Mouse (Mus musculus) C2C12 (cell line): ENCODE measurements around the gene Srsf9.

ENCODE experiments used
- CEBPB ChIP-seq: IDR thresholded peaks from one replicate; pipeline ENCODE4 v1.6.1; 2011; ENCODE audit warnings: low read depth, mild to moderate bottlenecking, control low read depth, moderate library complexity
- CTCF ChIP-seq: IDR thresholded peaks from one replicate; pipeline ENCODE4 v1.5.1; 2011; ENCODE audit not compliant: control insufficient read depth, insufficient read depth, insufficient read length
- MAX ChIP-seq: IDR thresholded peaks from one replicate; pipeline ENCODE4 v1.6.1; 2011; ENCODE audit warnings: mild to moderate bottlenecking, control low read depth
- MYOD1 ChIP-seq: IDR thresholded peaks from one replicate; pipeline ENCODE4 v1.6.1; 2011; ENCODE audit warnings: low read depth; ENCODE audit not compliant: control insufficient read depth, insufficient read length
- MYOG ChIP-seq: IDR thresholded peaks from one replicate; pipeline ENCODE4 v1.6.1; 2011; ENCODE audit not compliant: control insufficient read depth, insufficient read length; ENCODE audit errors: extremely low read depth
- USF1 ChIP-seq: IDR thresholded peaks from one replicate; pipeline ENCODE4 v1.6.1; 2011; ENCODE audit warnings: low read depth, mild to moderate bottlenecking, control low read depth, moderate library complexity

- TF ChIP-seq CTCF (no peak), CEBPB (no peak), MAX (no peak), USF1 (no peak), MYOD1 (no peak), MYOG (no peak)
Observed at GRCm38 (mm10) chr5:115326256-115326831, 633 bp upstream of the Srsf9 start.
